Mouse (Mus musculus): Measurements from ENCODE around the gene Slitrk4.

DNA sequence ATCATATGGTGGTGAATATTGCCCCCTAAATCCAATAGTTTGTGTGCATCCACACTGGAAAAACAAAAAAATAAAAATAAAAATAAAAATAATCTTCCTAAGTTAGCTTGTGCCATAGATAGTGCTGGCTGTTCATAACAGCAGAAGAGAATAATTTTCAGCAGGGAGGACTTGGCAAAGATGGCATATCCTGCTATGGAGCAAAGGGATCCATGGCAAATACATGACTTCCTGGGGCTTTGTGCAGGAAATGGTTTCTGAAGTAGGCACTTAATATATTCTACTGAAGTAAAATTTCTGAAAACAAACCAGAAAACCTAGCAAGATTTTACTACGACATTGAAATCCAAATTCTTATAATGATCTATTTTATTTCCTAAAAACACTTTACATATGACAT, 13.3 kb downstream of the Slitrk4 start:
- no peak for TF ChIP-seq NRF1 (IDR thresholded peaks at IDR 0.05; ENCODE audit: low read depth, low read length)
- no peak for TF ChIP-seq RCOR1 (conservative IDR thresholded peaks at IDR 0.05; ENCODE audit: low read depth, low read length)
- no peak for TF ChIP-seq EP300 (IDR thresholded peaks at IDR 0.05; ENCODE audit: low read length)
- TF ChIP-seq HCFC1 (IDR thresholded peaks at IDR 0.05; ENCODE audit: low read depth, low read length): no peak
- no peak for TF ChIP-seq ZC3H11A (IDR thresholded peaks at IDR 0.05; ENCODE audit: low read depth, low read length)
- no peak for TF ChIP-seq MEF2A (IDR thresholded peaks at IDR 0.05; ENCODE audit: borderline replicate concordance, low read depth, low read length)
